Mouse (Mus musculus): ENCODE results near the gene Ddo.

GRCm38 (mm10) chr10:40685641-40686040, 55.8 kb downstream of the Ddo start:
- TF ChIP-seq CTCF (IDR thresholded peaks at IDR 0.05; ENCODE audit: low read depth, low read length) (no peak), POLR2A (IDR thresholded peaks at IDR 0.05; ENCODE audit: borderline replicate concordance, low read depth, low read length) (no peak)

Measured in bone marrow macrophage, adult 2 months (primary cell).